Comparison of ENCODE assay signal across 33 mouse cellular contexts in the genomic region with DNA sequence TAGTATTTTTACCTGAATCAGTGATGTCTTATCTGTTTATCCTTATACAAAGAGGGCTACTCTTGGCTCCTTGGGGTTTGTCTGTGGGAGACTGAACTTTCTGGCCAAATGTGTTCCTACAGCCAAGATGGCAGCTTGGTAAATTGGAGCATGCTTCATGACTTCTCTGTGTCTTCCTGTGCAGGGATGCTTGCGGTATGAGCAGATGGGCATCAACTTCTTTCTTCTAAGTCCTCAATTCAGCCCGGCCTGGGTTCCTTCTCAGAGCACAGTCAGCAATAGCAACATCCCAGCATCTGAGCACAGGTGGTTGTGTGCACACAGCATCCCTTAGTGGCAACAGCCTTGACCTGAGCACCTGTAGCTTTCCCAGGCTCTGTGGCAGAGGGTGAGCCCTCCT.
"Had no signal": no experiment of that assay in that cellular context is flagged by ENCODE, and none has a peak within 500 bp of the region (broad histone marks: within the 10 kb centered on the region; RNA-seq: fewer than 3 reads in every experiment).

No protein-coding gene starts in this region.

- DNase-seq: heart, postnatal 10 days; heart, postnatal 36 days; heart, postnatal 4 days; kidney, adult 11 months; kidney, adult 18-20 months; kidney, adult 2 months; kidney, adult 8-10 months; kidney, adult 9 months; kidney, postnatal 10 days; kidney, postnatal 14 days; kidney, postnatal 25 days; kidney, postnatal 36 days; kidney, postnatal 4 days; layer of hippocampus, adult 9-11 months; layer of hippocampus, postnatal 36 days had no signal

- H3K9me3 ChIP-seq: heart, embryonic 13.5 days; heart, embryonic 15.5 days; hindbrain, embryonic 10.5 days; hindbrain, embryonic 12.5 days; hindbrain, embryonic 13.5 days; hindbrain, embryonic 15.5 days; intestine, embryonic 15.5 days; kidney, embryonic 15.5 days had no signal

- H3K4me2 ChIP-seq: heart, embryonic 11.5 days; heart, embryonic 13.5 days; heart, embryonic 15.5 days; hindbrain, embryonic 12.5 days; hindbrain, embryonic 13.5 days; hindbrain, embryonic 14.5 days; hindbrain, embryonic 15.5 days; intestine, embryonic 15.5 days; kidney, embryonic 15.5 days had no signal

- H3K4me1 ChIP-seq: heart, embryonic 15.5 days; hindbrain, embryonic 13.5 days; hindbrain, embryonic 15.5 days; intestine, embryonic 15.5 days; kidney, embryonic 15.5 days had no signal

- H3K36me3 ChIP-seq: heart, embryonic 13.5 days; heart, embryonic 15.5 days; hindbrain, embryonic 10.5 days; hindbrain, embryonic 12.5 days; hindbrain, embryonic 13.5 days; hindbrain, embryonic 15.5 days; intestine, embryonic 15.5 days; kidney, embryonic 15.5 days had no signal

- ATAC-seq: hindbrain, embryonic 16.5 days; hindbrain, postnatal 0 days; inflammation-experienced regulatory T-cells, adult 6 months; intestine, embryonic 15.5 days; intestine, embryonic 16.5 days; intestine, postnatal 0 days had no signal

- H3K4me3 ChIP-seq: heart, embryonic 13.5 days; heart, embryonic 15.5 days; hindbrain, embryonic 10.5 days; hindbrain, embryonic 12.5 days; hindbrain, embryonic 13.5 days; hindbrain, embryonic 15.5 days; intestine, embryonic 15.5 days; kidney, embryonic 15.5 days; layer of hippocampus, adult 2 months; left cerebral cortex, adult 2 months had no signal

- H3K27ac ChIP-seq: heart, embryonic 13.5 days; heart, embryonic 15.5 days; hindbrain, embryonic 10.5 days; hindbrain, embryonic 12.5 days; hindbrain, embryonic 13.5 days; hindbrain, embryonic 14.5 days; hindbrain, embryonic 15.5 days; hindbrain, postnatal 0 days; intestine, embryonic 15.5 days; kidney, embryonic 15.5 days; kidney, postnatal 0 days; layer of hippocampus, adult 2 months; left cerebral cortex, adult 2 months had no signal

- H3K9ac ChIP-seq: heart, embryonic 13.5 days; heart, embryonic 15.5 days; hindbrain, embryonic 12.5 days; hindbrain, embryonic 13.5 days; hindbrain, embryonic 14.5 days; hindbrain, embryonic 15.5 days; intestine, embryonic 15.5 days; kidney, embryonic 15.5 days had no signal

- H3K27me3 ChIP-seq: heart, embryonic 13.5 days; heart, embryonic 15.5 days; hindbrain, embryonic 12.5 days; hindbrain, embryonic 13.5 days; hindbrain, embryonic 15.5 days; intestine, embryonic 15.5 days; kidney, embryonic 15.5 days had no signal
